Mouse (Mus musculus): ENCODE data around the gene Phox2b. TPM values are rescaled to one million over a fixed set of nuclear protein-coding genes. Genes with fewer than 3 reads are reported as not detected.

The Phox2b gene
- total and polyA plus RNA-seq, 2 experiments from 2014 or later = not detected

- no peak for TF ChIP-seq CTCF (IDR thresholded peaks at IDR 0.05; ENCODE audit: low read depth)
- no peak for TF ChIP-seq EP300 (IDR thresholded peaks at IDR 0.05; ENCODE audit: low read depth)
- H3K4me2 ChIP-seq (ENCODE audit: low read depth, low read length) = peak overlapping the region; percentile 50
- H3K4me3 ChIP-seq (ENCODE audit: low read depth, low read length) = peak overlapping the region; percentile 39
- no peaks in the 10 kb centered on the region for H3K9me3 ChIP-seq (replicated peaks; ENCODE audit: control insufficient read depth, low read length)
- H3K9ac ChIP-seq (replicated peaks; ENCODE audit: low read depth, low read length) = no peak overlapping the region
- H3K4me1 ChIP-seq (ENCODE audit: control insufficient read depth, insufficient read depth) = no peaks in the 10 kb centered on the region
- no peak overlapping the region for H3K27ac ChIP-seq (ENCODE audit: low read depth)
- DNase-seq (ENCODE audit: low spot score) = no peak
- H3K27me3 ChIP-seq (ENCODE audit: control insufficient read depth, insufficient read depth, low read length) = peaks cover 98% of the 10 kb centered on the region
- no peaks in the 10 kb centered on the region for H3K36me3 ChIP-seq (replicated peaks; ENCODE audit: control insufficient read depth, insufficient read depth, low read length)
- WGBS = 1% methylated on average over 28 of the region's 28 CpGs
- no peak for ATAC-seq (ENCODE audit: insufficient read depth, low read depth)
Observed at GRCm38 (mm10) chr5:67096378-67096771, 2.7 kb downstream of the Phox2b start.

- Histone ChIP-seq H3K27ac (ENCODE audit: low read depth) (no peak overlapping the region), H3K27me3 (ENCODE audit: control insufficient read depth, insufficient read depth, low read length) (peaks cover 98% of the 10 kb centered on the region), H3K4me3 (ENCODE audit: low read depth, low read length) (peak overlapping the region; percentile 39), H3K4me2 (ENCODE audit: low read depth, low read length) (peak overlapping the region; percentile 50), H3K4me1 (ENCODE audit: control insufficient read depth, insufficient read depth) (no peaks in the 10 kb centered on the region), H3K9ac (replicated peaks; ENCODE audit: low read depth, low read length) (no peak overlapping the region), H3K36me3 (replicated peaks; ENCODE audit: control insufficient read depth, insufficient read depth, low read length) (no peaks in the 10 kb centered on the region), H3K9me3 (replicated peaks; ENCODE audit: control insufficient read depth, low read length) (no peaks in the 10 kb centered on the region)
- 2% methylated on average over 43 of the region's 47 CpGs for WGBS
- no peak for DNase-seq (ENCODE audit: low spot score)
- TF ChIP-seq EP300 (IDR thresholded peaks at IDR 0.05; ENCODE audit: low read depth) (no peak), CTCF (IDR thresholded peaks at IDR 0.05; ENCODE audit: low read depth) (no peak)
- ATAC-seq (ENCODE audit: insufficient read depth, low read depth) = no peak
Observed at GRCm38 (mm10) chr5:67095651-67096377, 3.3 kb downstream of the Phox2b start.

DNA sequence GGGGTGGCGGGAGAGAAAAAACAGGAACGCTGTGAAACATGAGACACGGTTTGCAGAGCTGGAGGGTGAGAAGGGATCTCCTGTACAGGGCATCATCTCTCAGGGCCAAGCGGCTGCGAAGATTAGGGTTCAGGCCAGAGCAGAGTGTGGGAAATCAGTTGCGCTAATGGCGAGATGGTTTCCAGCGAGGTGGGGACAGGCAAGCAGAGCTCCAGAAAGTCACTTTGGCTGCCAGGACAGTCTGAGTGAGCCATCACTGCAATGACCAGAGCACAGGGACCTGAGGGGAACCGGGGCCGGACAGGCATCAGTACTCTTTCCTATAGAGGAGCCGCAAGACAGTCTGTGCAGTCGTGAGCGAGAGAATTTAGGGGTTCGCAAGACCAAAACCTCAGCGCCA lies 3.9 kb downstream of the Phox2b start:
- peaks cover 98% of the 10 kb centered on the region for H3K27me3 ChIP-seq (ENCODE audit: control insufficient read depth, insufficient read depth, low read length)
- H3K27ac ChIP-seq (ENCODE audit: low read depth) = no peak overlapping the region
- TF ChIP-seq EP300 (IDR thresholded peaks at IDR 0.05; ENCODE audit: low read depth) = no peak
- no peak for TF ChIP-seq CTCF (IDR thresholded peaks at IDR 0.05; ENCODE audit: low read depth)
- H3K4me3 ChIP-seq (ENCODE audit: low read depth, low read length) = no peak overlapping the region
- 4% methylated on average over 15 of the region's 15 CpGs for WGBS
- ATAC-seq (ENCODE audit: insufficient read depth, low read depth) (no peak), DNase-seq (ENCODE audit: low spot score) (no peak)
- H3K4me2 ChIP-seq (ENCODE audit: low read depth, low read length) = no peak overlapping the region
- H3K9ac ChIP-seq (replicated peaks; ENCODE audit: low read depth, low read length) = no peak overlapping the region
- no peaks in the 10 kb centered on the region for H3K9me3 ChIP-seq (replicated peaks; ENCODE audit: control insufficient read depth, low read length)
- H3K4me1 ChIP-seq (ENCODE audit: control insufficient read depth, insufficient read depth) = no peaks in the 10 kb centered on the region
- no peaks in the 10 kb centered on the region for H3K36me3 ChIP-seq (replicated peaks; ENCODE audit: control insufficient read depth, insufficient read depth, low read length)

GRCm38 (mm10) chr5:67093991-67094390 lies 5.1 kb downstream of the Phox2b start:
- Histone ChIP-seq H3K4me2 (ENCODE audit: low read depth, low read length) (no peak overlapping the region), H3K4me1 (ENCODE audit: control insufficient read depth, insufficient read depth) (no peaks in the 10 kb centered on the region), H3K27me3 (ENCODE audit: control insufficient read depth, insufficient read depth, low read length) (peaks cover 88% of the 10 kb centered on the region), H3K9me3 (replicated peaks; ENCODE audit: control insufficient read depth, low read length) (no peaks in the 10 kb centered on the region), H3K36me3 (replicated peaks; ENCODE audit: control insufficient read depth, insufficient read depth, low read length) (no peaks in the 10 kb centered on the region), H3K4me3 (ENCODE audit: low read depth, low read length) (no peak overlapping the region), H3K27ac (ENCODE audit: low read depth) (no peak overlapping the region), H3K9ac (replicated peaks; ENCODE audit: low read depth, low read length) (no peak overlapping the region)
- 31% methylated on average over 2 of the region's 2 CpGs for WGBS
- ATAC-seq (ENCODE audit: insufficient read depth, low read depth) (no peak), DNase-seq (ENCODE audit: low spot score) (no peak)
- TF ChIP-seq EP300 (IDR thresholded peaks at IDR 0.05; ENCODE audit: low read depth) = no peak
- no peak for TF ChIP-seq CTCF (IDR thresholded peaks at IDR 0.05; ENCODE audit: low read depth)

GRCm38 (mm10) chr5:67091766-67092165 lies 7.3 kb downstream of the Phox2b start:
- WGBS = 8% methylated on average over 4 of the region's 4 CpGs
- no peaks in the 10 kb centered on the region for H3K9me3 ChIP-seq (replicated peaks; ENCODE audit: control insufficient read depth, low read length)
- H3K4me3 ChIP-seq (ENCODE audit: low read depth, low read length) = no peak overlapping the region
- TF ChIP-seq CTCF (IDR thresholded peaks at IDR 0.05; ENCODE audit: low read depth) (no peak), EP300 (IDR thresholded peaks at IDR 0.05; ENCODE audit: low read depth) (no peak)
- DNase-seq (ENCODE audit: low spot score) = no peak
- no peak overlapping the region for H3K4me2 ChIP-seq (ENCODE audit: low read depth, low read length)
- H3K9ac ChIP-seq (replicated peaks; ENCODE audit: low read depth, low read length) = no peak overlapping the region
- H3K4me1 ChIP-seq (ENCODE audit: control insufficient read depth, insufficient read depth) = no peaks in the 10 kb centered on the region
- H3K27me3 ChIP-seq (ENCODE audit: control insufficient read depth, insufficient read depth, low read length) = peaks cover 67% of the 10 kb centered on the region
- no peak overlapping the region for H3K27ac ChIP-seq (ENCODE audit: low read depth)
- no peaks in the 10 kb centered on the region for H3K36me3 ChIP-seq (replicated peaks; ENCODE audit: control insufficient read depth, insufficient read depth, low read length)
- no peak for ATAC-seq (ENCODE audit: insufficient read depth, low read depth)

- TF ChIP-seq EP300 (IDR thresholded peaks at IDR 0.05; ENCODE audit: low read depth) (no peak), CTCF (IDR thresholded peaks at IDR 0.05; ENCODE audit: low read depth) (no peak)
- DNase-seq (ENCODE audit: low spot score) = no peak
- Histone ChIP-seq H3K36me3 (replicated peaks; ENCODE audit: control insufficient read depth, insufficient read depth, low read length) (no peaks in the 10 kb centered on the region), H3K27me3 (ENCODE audit: control insufficient read depth, insufficient read depth, low read length) (peaks cover 59% of the 10 kb centered on the region), H3K4me2 (ENCODE audit: low read depth, low read length) (no peak overlapping the region), H3K4me1 (ENCODE audit: control insufficient read depth, insufficient read depth) (no peaks in the 10 kb centered on the region), H3K9ac (replicated peaks; ENCODE audit: low read depth, low read length) (no peak overlapping the region), H3K9me3 (replicated peaks; ENCODE audit: control insufficient read depth, low read length) (no peaks in the 10 kb centered on the region), H3K4me3 (ENCODE audit: low read depth, low read length) (no peak overlapping the region), H3K27ac (ENCODE audit: low read depth) (no peak overlapping the region)
- no peak for ATAC-seq (ENCODE audit: insufficient read depth, low read depth)
- 49% methylated on average over 5 of the region's 5 CpGs for WGBS
Observed at GRCm38 (mm10) chr5:67090856-67091255, 8.2 kb downstream of the Phox2b start.
